Mouse (Mus musculus) thymus, adult 18-20 months (tissue): Measurements from ENCODE around the gene Rasl10b.

Source experiments
- DNase-seq, 2 experiments: peaks; one replicate each; pipeline ENCODE4 v3.0.0; 2022; ENCODE audit warnings: mixed read lengths in 2 of 2

The Rasl10b gene

DNA sequence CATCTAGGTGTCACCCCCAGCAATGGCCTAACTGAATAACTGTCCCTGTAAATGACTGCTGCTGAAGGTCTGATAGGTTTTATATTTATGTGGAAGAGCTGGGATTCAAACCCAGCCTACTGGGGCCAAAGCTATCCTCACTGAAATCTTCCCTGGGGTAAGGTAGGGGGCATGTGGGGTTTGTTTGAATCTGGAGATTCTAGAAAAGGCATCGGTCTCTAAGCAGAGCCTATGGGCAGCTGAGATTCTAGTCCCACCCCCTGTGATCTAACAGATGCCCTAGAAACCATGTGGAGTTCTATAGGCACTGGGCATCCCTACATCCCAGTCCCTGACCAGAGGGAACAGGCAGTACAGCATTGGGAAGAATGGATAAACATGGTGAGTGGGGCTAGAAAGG lies 28.4 kb downstream of the Rasl10b start, which contains the start of gene 1700020L24Rik:
Gene 1700020L24Rik, plus strand, starts transcription at position 301 of the 400 bp plus-strand sequence.
- DNase-seq = no peak

DNA sequence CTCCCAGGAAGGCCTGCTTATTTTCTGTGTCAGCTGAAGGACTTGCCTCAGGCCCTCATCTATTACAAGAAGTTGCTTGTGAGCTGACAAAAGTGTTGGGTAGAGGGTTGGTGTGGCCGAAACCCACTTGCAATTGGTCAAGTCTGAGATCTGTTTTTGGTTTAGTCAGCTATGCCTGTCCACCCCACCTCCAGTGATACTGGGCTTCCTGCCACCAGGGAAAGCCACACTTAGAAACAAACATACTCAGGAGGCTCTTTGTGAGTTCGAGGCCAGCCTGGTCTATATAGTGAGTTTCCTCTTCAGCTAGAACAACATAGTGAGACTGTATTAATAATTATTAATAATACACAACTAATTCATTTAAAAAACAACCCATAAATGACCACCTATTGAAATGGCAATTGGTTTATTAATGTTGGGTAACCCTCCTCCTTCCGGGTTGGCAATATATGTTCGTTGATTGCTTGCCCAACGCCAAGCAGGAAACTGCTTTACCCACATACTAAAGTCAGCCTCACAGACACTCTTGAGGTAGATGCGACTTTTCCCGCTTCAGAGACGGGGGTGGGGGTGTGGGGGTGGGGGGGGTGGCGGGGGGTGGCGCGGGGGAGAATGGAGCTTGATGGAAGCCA lies 30.6 kb downstream of the Rasl10b start:
- no peak for DNase-seq

DNA sequence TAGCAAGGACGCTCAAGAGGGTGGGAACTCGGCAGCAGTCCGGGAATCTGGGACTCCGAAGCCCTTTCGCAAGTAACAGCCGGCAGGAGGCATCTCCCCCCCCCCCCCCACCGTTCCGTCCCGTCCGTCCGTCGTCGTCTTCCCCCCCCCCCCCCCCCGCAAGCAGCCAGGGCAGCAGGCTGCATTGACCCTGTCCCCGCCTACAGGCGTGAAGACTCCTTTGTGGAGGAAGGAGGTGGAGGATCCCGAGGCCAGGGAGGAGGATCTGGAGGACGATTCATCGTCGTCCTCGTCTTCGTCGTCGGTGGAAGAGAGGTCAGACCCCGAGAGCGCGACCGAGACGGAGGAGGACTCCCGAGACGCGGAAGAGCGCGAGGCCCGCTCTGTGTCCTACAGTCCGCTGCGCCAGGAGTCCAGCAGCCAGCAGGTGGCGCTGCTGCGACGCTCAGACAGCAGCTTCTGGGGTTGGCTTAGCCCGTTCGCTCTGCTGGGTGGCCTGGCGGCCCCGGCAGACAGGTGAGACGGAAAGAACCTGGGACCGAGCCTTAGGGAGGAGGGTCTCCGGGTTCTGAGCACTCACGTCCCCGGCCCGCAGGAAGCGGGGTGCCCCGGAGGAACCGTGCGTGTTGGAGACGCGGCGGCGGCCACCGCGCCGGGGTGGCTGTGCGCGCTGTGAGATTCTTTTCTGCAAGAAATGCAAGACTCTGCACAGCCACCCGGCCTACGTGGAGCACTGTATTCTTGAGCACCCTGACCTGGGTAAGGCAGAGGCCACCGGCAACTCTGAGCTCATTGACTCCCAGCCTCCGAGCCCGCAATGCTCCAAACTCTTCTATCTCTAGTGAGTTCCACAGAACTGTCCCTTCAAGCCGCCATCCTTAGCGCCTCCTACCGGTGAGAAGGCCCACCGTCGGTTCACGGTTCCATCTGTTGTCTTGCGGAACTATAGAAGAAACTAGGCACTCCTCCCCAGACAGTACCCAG lies 31.4 kb downstream of the Rasl10b start:
- DNase-seq = peak; percentile 68 to 74

DNA sequence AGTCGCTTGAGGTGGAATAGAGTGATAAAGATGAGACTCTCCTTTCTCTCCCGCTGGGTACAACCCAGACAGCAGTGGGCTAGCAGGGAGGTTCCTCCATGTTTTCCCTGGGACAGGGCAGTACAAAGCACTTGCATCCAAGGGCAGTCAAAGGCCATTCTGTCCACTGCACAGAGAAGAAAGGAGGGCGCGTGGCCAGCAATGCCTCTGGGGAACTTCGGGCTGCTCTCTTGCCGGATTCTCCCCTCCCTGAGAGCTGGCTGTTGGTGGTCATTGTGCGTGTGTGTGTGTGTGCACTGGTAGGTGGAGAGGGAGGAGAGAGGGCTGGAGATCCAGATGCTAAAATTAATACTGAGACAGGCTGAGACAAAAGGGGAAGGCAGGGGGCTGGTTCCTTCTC lies 32.3 kb downstream of the Rasl10b start:
- no peak for DNase-seq

DNA sequence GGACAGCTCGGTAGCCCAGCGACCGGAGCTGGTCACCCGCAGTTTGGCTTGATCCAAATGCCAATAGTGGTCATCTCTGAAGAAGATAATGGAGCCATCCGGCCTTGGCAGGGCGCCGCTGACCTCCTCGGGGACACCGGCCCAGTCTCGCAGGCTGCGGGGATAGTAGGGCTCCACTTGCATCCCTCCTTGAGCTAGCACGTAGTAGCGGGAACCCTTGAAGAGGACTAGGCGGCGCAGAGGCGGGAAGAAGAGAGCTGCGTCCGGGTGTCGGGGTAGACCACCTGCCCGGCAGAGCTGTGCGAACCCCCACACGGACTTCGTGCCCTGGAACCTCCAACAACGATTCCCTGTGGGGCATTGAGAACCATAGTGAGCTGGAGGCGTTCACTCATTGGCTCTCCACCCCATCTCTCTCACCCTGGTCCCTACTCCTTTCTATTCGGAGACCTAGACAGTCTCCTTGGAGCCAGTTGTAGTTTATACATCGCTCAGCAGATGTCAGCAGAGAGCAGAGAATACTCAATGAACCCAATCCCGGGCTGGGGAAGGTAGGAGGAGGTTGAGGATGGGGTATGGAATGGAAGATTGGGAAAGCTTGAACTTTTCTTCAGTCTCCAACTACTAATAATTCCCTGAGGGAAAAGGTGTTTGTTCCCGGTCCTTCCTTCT lies 33.8 kb downstream of the Rasl10b start:
- no peak for DNase-seq

DNA sequence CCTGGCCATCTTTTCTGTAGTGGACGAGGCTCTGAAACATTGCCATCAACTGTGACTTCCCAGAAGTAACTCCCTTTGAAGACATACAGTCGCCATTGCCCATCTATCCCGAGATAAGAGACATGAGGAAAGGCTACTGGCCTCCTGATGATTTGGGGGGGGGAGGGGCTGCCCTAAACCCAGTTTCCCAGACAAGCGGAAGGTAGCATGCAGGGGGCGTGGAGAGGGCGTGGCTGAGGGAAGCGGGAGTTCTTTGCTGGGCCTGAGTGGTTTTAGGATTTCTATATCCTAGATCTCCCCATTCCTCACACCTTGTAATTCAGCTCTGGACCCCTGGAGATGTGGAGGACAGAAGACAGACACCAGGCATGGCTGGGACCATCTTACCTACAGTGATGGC lies 34.9 kb downstream of the Rasl10b start:
- no peak for DNase-seq

DNA sequence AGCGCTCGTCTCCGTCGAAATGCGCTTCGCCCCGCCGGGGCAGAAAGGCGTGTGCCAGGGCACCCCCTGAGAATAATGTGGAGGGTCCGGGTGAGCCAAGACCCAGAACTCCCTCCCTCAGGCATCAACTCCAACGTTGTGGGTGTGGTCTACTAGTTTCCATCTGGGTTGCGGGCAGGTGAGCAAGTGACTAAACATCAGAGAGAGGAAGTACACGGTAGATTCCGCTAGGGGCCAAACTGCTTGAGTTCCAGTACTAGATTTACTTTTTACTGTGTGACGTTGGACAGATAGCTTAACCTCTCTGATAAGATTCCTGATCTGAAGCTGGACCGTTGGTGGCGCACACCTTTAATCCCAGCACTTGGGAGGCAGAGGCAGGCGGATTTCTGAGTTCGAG lies 36.1 kb downstream of the Rasl10b start:
- no peak for DNase-seq

DNA sequence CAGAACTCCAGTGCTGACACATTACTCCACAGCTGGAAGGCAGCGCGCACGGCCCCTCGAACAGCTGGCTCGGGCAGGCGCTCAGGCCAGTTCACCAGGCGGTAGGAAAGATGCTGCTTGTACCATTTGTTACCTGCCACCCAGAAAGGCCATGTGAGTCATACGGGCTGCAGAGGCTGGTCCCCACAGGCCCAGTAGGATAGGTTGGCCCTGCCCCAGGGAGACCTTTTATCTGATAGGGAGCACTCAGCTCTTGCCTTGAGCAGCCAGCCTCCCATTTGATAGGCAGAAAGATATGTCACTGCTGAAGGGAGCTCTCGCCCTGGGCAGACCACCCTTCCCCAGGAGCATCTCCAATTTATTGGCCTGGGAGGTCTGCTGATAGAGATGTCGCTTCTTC lies 38.7 kb downstream of the Rasl10b start:
- DNase-seq = no peak

DNA sequence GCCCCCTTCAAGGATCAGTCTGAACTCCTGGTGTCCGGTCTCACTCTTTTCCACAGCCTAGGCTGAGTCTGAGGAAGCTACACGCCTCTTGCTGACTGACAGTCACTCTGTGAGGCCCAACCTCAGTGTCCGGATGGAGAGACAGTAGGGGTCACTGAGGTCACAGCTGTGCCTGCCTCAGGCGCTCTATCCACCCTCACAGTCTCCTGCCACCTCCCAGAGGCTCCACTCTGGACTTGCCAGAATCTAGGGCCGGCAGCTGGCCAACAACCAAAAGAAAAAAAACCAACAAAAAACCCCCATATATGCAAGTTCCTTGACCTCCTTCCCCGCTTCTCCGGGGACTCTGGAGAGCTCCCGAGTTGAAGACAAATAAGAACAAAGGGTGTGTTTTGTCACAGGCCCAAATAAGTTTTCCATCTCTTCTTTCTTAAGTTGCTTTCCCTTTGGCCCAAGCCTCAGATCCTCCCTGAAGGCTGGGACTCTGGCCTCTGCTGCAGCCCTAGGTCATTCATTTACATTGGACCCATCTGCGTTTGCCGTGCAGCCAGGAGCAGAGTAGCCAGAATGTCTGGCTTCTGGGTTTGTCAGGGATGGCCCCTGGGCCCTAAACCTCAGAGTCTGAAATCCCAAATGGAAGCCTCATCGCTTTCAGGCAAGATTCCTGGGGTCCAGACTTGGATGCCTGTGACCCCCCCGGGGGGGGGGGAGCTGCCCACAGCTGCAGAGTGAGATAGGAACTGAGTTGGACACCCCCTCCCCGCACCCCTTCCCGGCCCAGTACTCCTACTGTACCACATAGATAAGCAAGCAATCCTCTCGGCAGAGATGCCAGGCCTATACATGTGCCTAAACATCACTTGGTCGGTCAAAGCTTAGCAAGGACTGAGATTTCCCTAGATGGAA lies 39.3 kb downstream of the Rasl10b start:
- DNase-seq = no peak

DNA sequence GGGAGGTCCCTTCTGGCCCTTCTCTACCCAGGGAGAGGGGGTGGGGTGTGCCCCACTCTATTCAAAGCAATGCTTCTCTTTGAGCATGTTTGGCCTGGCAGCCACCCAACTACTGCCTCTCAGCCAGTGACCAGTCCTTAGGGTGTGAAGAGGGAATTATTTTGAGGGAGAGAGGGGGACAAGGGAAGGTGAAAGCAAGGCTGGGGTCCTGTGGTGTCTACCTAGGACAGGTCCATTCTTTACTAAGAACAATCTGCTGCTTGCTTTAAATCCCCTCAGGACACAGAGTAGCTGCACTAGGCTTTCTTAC lies 39.9 kb downstream of the Rasl10b start:
- no peak for DNase-seq

DNA sequence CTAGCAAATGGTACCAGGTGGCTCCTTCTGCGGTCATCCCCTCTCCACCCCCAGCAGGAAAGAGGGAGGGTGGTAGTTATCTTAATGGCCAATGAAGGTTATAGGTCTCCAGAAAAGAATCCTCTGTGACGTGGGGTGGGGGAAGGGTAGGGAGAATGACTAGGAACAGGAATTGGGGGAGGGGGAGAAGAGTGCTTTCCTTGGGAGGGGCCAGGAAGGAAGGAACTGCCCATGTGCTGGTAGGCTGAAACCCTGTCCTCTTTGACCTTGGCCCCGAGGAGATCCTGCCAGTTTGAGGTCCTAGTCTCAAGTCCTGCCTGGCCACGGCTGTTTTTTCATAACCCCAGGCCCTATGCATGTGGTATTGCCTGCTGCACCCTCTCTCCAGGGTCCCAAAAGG lies 40.4 kb downstream of the Rasl10b start:
- no peak for DNase-seq

DNA sequence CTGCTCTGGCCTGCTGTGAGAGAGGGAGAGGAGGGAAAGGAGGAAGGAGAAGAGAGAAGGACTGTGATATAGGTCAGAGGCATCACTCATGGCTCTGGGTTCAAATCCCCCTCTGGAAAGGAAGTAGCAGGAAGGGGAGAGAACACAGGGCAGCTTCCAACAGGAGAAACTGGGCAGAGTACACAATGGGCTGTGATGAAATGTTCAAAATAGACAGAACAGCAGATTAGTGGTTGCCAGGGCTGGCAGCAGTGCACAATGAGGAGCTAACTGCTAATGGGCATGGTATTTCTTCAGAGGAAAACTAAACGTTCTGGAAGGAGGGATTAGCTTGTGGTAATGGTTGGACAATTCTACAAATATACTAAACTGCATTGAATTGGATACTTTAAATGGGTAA lies 41.6 kb downstream of the Rasl10b start:
- DNase-seq = no peak

DNA sequence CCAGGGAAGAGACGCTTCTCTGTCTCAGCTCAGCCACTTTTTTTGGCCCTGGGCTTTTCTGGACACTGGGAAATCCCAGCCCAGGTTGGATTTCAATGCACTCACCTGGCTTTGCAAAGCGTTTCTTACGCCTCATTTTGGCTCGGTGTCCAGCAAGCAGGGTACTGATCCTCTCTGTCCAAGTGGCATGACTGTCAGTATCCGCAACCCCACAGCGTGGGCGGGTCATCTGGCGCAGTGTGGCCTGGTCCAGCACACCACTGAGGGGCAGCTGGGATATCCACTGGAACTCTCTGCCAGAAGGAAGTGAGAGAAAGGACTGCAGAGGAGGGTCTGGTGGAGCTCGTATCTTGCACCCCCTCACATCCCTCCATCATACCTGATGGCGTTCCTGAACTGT lies 42.3 kb downstream of the Rasl10b start:
- no peak for DNase-seq

DNA sequence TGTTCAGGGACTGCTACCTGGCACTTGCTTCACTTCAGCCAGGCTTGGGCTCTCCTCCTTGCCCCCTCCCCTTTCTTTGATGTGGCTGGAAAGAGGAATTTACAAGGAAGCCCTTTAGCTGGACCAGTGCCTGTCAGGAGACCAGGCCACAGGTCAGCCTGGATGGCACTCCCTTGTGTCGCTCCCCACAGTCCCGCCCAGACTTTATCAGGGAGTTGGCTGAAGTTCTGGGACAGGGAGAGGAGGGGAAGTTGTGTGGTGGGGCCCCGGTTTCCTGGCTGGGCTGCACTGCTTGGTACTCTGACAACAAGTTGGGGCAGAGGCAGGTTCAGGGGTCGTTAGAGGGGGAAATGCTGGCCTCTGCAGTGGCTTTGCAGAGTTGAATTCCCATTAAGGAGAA lies 45.6 kb downstream of the Rasl10b start:
- DNase-seq = no peak

DNA sequence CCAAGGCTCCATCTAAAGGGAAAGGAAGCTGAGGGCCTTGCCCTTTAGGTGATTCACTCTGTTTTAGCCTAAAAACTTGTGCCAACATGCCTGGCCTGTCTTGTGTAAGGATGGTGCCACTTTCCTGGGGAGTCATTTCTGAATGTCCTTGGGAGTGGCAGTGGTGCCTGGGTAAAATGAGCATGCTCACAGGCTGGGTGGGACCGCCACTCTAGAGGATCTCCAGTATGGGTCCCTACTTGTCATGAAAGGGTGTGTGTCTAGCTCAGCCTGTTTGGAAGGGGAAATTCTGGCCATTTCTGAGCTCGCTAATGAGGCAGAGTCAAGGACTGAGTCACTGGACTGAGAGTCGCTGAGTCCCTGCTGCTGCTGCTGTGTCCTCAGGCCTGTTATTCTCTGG lies 46.7 kb downstream of the Rasl10b start:
- no peak for DNase-seq

DNA sequence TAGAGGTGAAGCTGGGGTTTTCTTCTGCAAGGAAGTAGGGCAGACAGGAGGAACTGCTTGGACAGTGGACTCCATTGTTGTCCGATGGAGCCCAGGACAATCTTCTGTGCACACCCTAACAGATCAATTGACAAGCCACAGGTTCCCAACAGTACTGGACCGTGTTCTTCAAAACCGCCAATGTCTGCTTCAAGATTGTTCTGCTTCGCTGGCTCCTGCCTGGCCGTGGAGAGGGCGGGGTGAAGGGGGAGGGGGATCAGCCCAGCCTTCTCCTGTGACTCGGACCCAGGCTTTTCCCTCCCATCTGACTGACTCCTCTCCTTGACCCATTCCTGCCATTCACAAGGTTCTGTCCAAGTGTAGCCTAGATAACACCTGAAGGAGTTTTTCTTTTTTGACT lies 48.3 kb downstream of the Rasl10b start:
- no peak for DNase-seq

DNA sequence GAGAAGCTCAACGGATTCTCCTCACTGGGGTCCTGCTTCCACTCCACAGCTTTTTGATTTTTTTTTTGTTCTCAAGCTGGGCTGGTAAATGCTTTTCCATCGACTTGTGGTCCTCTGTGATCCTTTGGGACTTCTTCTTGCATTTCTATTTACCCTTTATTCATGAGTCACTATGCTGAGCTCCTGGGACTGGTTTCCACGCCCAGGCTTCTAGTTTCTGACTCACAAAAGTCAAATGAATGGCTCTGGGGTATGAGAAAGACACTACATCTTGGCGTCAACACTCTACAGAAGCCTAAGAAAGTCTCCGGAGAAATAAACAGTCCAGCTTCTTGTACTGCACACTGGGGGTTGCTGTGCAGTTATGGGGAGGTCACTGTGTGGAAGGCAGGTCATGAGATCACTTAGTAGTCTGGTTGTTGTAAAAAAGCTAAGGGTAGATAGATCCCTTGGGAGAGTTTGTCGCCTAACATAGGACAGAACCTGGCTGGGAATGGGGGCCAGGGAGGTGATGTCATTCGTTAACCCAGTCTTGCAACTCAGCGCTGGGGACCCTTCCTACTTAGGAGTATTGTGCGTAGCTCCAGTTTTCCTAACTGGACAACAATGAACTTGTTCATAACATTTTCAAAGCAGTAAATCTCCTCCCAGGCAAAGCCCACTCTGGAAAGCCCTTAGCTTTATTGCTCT lies 49.1 kb downstream of the Rasl10b start:
- no peak for DNase-seq

DNA sequence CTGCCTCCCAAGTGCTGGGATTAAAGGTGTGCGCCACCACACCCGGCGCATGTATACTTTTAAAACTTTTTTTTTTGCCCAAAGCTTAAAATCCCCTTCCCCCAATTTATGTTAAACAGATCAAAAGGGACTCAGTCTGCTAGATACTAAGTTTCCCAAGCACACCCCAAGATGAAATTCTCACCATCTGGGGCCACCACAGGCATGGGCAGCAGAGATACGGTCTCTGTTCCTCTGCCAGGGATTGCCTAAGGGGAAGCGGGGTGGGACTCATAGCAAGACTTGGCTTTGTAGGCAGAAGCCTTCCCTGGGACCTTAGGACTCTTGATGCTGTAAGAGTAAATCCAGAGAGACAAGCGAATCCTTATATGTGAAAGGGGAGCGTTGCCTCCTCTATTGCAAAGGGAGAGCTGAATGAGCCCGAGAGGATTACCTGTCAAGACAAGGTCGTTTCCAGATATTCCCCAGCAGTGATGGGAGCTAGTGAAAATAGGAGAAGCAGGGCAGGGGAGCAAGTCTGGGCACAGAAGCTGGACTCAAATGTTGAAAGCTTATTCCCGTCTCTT lies 52.6 kb downstream of the Rasl10b start:
- DNase-seq = no peak

DNA sequence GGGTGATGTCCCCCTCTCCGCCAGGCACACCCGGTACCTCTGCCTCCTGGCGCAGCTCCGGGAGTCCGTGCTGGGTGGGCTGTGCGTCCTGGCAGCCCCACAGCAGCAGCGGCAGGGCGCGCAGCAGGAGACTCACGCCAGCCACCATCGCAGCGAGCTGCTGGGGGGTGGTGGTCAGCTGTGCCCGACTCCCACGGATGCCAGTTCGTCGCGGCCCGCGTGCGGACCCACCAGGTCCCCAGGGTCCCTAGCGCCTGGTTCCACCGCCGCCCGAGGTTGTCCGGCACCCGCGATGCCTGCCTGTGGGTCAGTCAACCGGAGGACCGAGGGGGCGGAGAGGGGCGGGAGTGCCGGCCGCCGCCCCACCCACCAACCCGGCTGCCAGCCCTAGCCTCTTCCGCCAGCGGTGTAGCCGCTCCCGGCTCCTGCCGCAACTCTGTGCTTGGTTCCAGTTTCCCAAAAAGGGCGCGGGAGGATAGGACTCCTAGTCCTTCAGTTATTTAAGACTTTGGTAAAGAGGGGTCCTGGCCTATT lies 53.8 kb downstream of the Rasl10b start, which contains the start of gene Mmp28:
Gene Mmp28, minus strand, starts transcription at position 361 of the 534 bp plus-strand sequence.
- no peak for DNase-seq

DNA sequence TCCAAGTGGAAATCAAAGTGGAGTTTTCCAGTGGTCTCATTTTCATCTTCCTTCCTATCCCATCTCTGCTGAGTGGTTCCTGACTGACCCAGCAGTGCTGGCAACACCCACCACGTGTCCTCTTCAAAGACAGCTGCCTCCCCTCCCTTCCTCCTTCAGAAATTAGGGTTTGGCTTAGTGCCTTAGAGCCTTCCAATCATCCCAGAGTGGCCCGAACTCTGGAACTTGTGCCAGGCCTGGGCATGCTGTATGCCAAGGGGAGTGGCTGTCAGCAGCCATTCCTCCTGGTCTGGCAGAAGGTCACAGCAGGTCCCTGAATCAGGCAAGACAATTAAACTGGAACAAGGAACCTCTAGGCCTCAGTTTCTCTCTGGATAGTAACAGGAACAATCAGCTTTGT lies 57.0 kb downstream of the Rasl10b start:
- no peak for DNase-seq

DNA sequence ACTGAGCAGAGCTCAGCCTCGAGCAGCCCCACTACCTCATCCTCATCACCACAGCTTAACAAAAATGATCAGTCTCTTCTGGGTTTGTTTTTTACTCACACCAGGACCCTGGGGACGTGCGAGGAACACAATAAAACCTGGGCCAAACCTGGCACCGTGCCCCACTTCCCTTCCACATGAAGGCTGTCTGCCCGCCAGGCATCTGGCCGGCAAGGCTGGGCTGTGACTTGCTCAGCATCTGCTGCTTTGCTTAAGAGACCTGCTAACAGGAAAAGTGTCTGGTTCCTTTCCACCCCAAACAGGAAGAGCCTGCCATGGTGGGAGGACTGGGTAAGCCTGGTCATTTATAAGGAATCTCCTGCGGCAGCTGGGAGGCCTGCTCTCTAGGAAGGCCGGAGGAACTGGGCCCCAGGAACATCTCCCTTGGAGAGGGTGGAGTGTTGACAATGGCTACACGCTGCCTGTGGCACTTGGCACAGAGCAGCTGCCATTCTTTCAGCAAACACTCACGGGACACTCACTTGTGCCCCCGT lies 58.2 kb downstream of the Rasl10b start:
- DNase-seq = no peak
